Mouse (Mus musculus) lung, adult 2 months (tissue): ENCODE results near the gene Sar1a. TPM values are rescaled to one million over a fixed set of nuclear protein-coding genes. Genes with fewer than 3 reads are reported as not detected.

ENCODE experiments used
- DNase-seq: peaks from one replicate; pipeline ENCODE4 v3.0.0; 2022
- H3K4me1 ChIP-seq: fragments of 200-500 bp; 2 replicates; pipeline ENCODE4 v1.6.1; 2011; ENCODE audit warnings: low read length; ENCODE audit not compliant: control insufficient read depth, insufficient read depth
- H3K4me3 ChIP-seq: fragments of 200-500 bp; replicated peaks from 2 replicates; pipeline ENCODE3; 2011; ENCODE audit warnings: low read depth, mild to moderate bottlenecking, control low read depth, low read length; ENCODE audit errors: extremely low read depth
- CTCF ChIP-seq: fragments of 200-500 bp; IDR thresholded peaks from 2 replicates; pipeline ENCODE4 v1.5.1; 2011; ENCODE audit warnings: mild to moderate bottlenecking, low read length, control low read depth; ENCODE audit not compliant: insufficient read depth
- POLR2A ChIP-seq: fragments of 200-500 bp; IDR thresholded peaks from 2 replicates; pipeline ENCODE4 v1.6.1; 2011; ENCODE audit warnings: low read depth, mild to moderate bottlenecking, control low read depth, low read length, borderline replicate concordance; ENCODE audit errors: extremely low read depth
- WGBS: fragments of 180-500 bp; shearing (Covaris S2); methylation state at CpG from one replicate; pipeline ENCODE4 v1.1.7; 2018; 5-methylcytosine and 5-hydroxymethylcytosine counted together
- polyA plus RNA-seq: library from polyadenylated mRNA; depleted of rRNA; stranded (reverse); fragments of >200 nt; gene quantifications from 2 replicates; pipeline ENCODE4 v1.2.3, GENCODE M21; 2012

The Sar1a gene
- polyA plus RNA-seq, 1 experiment, result 79.6 TPM

GRCm38 (mm10) chr10:61704663-61705062, 24.6 kb downstream of the Sar1a start:
- 67% methylated on average over 4 of the region's 4 CpGs for WGBS
- TF ChIP-seq CTCF (no peak), POLR2A (no peak)
- Histone ChIP-seq H3K4me1 (no peaks in the 10 kb centered on the region), H3K4me3 (no peak overlapping the region)
- no peak for DNase-seq

- 62% methylated on average over 6 of the region's 6 CpGs for WGBS
- H3K4me3 ChIP-seq, result no peak overlapping the region
- H3K4me1 ChIP-seq, result no peaks in the 10 kb centered on the region
- DNase-seq, result no peak
- no peak for TF ChIP-seq POLR2A
- no peak for TF ChIP-seq CTCF
Measured at GRCm38 (mm10) chr10:61706412-61707375, 26.6 kb downstream of the Sar1a start.

GRCm38 (mm10) chr10:61713601-61714000, 33.5 kb downstream of the Sar1a start:
- Histone ChIP-seq H3K4me3 (no peak overlapping the region), H3K4me1 (peaks cover 3% of the 10 kb centered on the region; the same call in 1 of the 2 replicates)
- TF ChIP-seq POLR2A (no peak), CTCF (no peak)
- DNase-seq, result no peak
- WGBS, result 82% methylated on average over 3 of the region's 3 CpGs

GRCm38 (mm10) chr10:61714146-61714545, 34.0 kb downstream of the Sar1a start:
- peaks cover 3% of the 10 kb centered on the region; the same call in 1 of the 2 replicates for H3K4me1 ChIP-seq
- TF ChIP-seq POLR2A (no peak), CTCF (no peak)
- 95% methylated on average over 4 of the region's 4 CpGs for WGBS
- no peak overlapping the region for H3K4me3 ChIP-seq
- DNase-seq, result no peak

- 10% methylated on average over 32 of the region's 36 CpGs for WGBS
- DNase-seq, result peak; percentile 52
- no peak for TF ChIP-seq CTCF
- TF ChIP-seq POLR2A, result peak; percentile 45; the same call in 1 of the 2 replicates
Measured at GRCm38 (mm10) chr10:61714771-61715461, 34.8 kb downstream of the Sar1a start, which contains the start of gene Aifm2. TSS of gene Aifm2 (plus strand) at chr10:61715263.

GRCm38 (mm10) chr10:61715462-61715837, 35.4 kb downstream of the Sar1a start:
- H3K4me3 ChIP-seq, result peak overlapping the region; percentile 54
- H3K4me1 ChIP-seq, result peaks cover 3% of the 10 kb centered on the region; the same call in 1 of the 2 replicates
- no peak for DNase-seq
- TF ChIP-seq POLR2A (no peak), CTCF (no peak)
- WGBS, result 7% methylated on average over 11 of the region's 11 CpGs

More at GRCm38 (mm10) chr10:61714771-61715461, 34.8 kb downstream of the Sar1a start, which contains the start of gene Aifm2:
- H3K4me1 ChIP-seq, result peaks cover 3% of the 10 kb centered on the region; the same call in 1 of the 2 replicates
- H3K4me3 ChIP-seq, result peak within 1 kb of the TSS; percentile 59

- Histone ChIP-seq H3K4me1 (peaks cover 3% of the 10 kb centered on the region; the same call in 1 of the 2 replicates), H3K4me3 (no peak overlapping the region)
- no peak for DNase-seq
- 68% methylated on average over 7 of the region's 7 CpGs for WGBS
- TF ChIP-seq POLR2A, result no peak
- TF ChIP-seq CTCF, result no peak
Measured at GRCm38 (mm10) chr10:61715996-61716864, 36.1 kb downstream of the Sar1a start.

GRCm38 (mm10) chr10:61717406-61718296, 37.6 kb downstream of the Sar1a start:
- WGBS, result 86% methylated on average over 12 of the region's 12 CpGs
- TF ChIP-seq CTCF (no peak), POLR2A (no peak)
- DNase-seq, result no peak
- no peak overlapping the region for H3K4me3 ChIP-seq
- H3K4me1 ChIP-seq, result peaks cover 3% of the 10 kb centered on the region
